Mouse (Mus musculus): ENCODE measurements at regions not wholly inside any gene's neighbourhood (a gene's known extent, or its start where the extent isn't known, plus 50 kb on each side); places are given as distances from the start of the nearest gene placed in this dataset.

DNA sequence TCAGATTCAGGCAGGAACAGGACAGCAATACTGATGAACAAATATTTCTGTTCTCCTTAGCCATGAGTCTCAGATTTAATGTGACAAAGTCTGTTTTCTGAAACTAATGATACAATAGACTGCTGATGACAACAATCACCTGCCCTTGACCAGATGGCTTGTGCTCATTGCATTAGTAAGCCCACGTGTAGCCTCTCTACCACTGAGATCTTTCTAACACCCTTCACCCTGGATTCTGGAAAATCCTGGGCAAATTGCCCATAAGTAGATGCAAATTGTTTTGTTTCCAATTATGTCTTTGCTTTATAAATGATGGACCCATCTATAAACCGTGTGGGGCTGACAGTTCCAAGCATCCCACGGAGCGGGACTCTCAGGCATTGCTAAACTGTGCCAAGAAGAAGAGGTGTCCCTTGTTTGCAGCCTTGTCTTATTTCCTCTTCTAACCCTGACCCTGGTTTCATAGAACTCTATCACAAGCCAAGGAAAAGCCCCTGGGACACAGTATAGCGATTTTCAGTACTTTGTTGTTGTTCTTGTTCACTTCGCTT is 475.7 kb downstream of the Tmem135 start:
- TF ChIP-seq CTCF (IDR thresholded peaks at IDR 0.05; ENCODE audit: low read depth), result no peak
- no peak for TF ChIP-seq EP300 (IDR thresholded peaks at IDR 0.05; ENCODE audit: low read depth)
